Mouse (Mus musculus) stomach, embryonic 16.5 days (tissue): ENCODE results near the gene Cdh3. TPM values are rescaled to one million over a fixed set of nuclear protein-coding genes. Genes with fewer than 3 reads are reported as not detected.
"Not testable (repeated sequence)": the region's sequence is repeated elsewhere in the genome, so short reads cannot be mapped to it uniquely, and the experiment has no call there.

Experiments used
- ATAC-seq: fragments of 200-750 bp; cut with Nextera tagmentation; 2 replicates; pipeline ENCODE4 v1.8.0; 2017; ENCODE audit warnings: moderate number of reproducible peaks, moderate TSS enrichment; ENCODE audit not compliant: insufficient read depth, low FRiP score
- H3K27ac ChIP-seq: fragments of 300-500 bp; sonication (generic); 2 replicates; pipeline ENCODE4 v1.5.1; 2014; ENCODE audit warnings: low read length
- H3K27me3 ChIP-seq: fragments of 300-500 bp; sonication (generic); 2 replicates; pipeline ENCODE4 v1.6.1; 2014; ENCODE audit warnings: low read length, control low read depth, mixed read lengths; ENCODE audit not compliant: control insufficient read depth, insufficient read depth
- H3K36me3 ChIP-seq: fragments of 300-500 bp; sonication (generic); 2 replicates; pipeline ENCODE4 v1.6.1; 2014; ENCODE audit warnings: low read length; ENCODE audit not compliant: control insufficient read depth, insufficient read depth
- H3K4me1 ChIP-seq: fragments of 300-500 bp; sonication (generic); 2 replicates; pipeline ENCODE4 v1.6.1; 2014; ENCODE audit warnings: low read length, control low read depth, mixed read lengths; ENCODE audit not compliant: control insufficient read depth, insufficient read depth
- H3K4me2 ChIP-seq: fragments of 300-500 bp; sonication (generic); 2 replicates; pipeline ENCODE4 v1.6.1; 2014; ENCODE audit warnings: low read depth, low read length, mixed read lengths
- H3K4me3 ChIP-seq: fragments of 300-500 bp; sonication (generic); replicated peaks from 2 replicates; pipeline ENCODE4 v1.5.1; 2014; ENCODE audit warnings: mild to moderate bottlenecking, low read length
- H3K9ac ChIP-seq: fragments of 300-500 bp; sonication (generic); 2 replicates; pipeline ENCODE4 v1.6.1; 2014; ENCODE audit warnings: low read length
- H3K9me3 ChIP-seq: fragments of 300-500 bp; sonication (generic); replicated peaks from 2 replicates; pipeline ENCODE4 v1.6.1; 2016; ENCODE audit warnings: low read length, control low read depth; ENCODE audit not compliant: control insufficient read depth
- WGBS: fragments of 180-500 bp; shearing (Covaris S2); extraction: QIAGEN DNeasy Blood & Tissue Kit; methylation state at CpG from one replicate; pipeline ENCODE4 v1.1.7; 2014; 5-methylcytosine and 5-hydroxymethylcytosine counted together
- polyA plus RNA-seq: library from polyadenylated mRNA; unstranded; fragments of >200 nt; fragmentation: Nextera tagmentation; extraction: Ambion mirVana; gene quantifications from 2 replicates; pipeline ENCODE4 v1.2.1, GENCODE M21; 2015

Cdh3 gene
- polyA plus RNA-seq, 1 experiment from 2014 or later = 16.7 TPM

DNA sequence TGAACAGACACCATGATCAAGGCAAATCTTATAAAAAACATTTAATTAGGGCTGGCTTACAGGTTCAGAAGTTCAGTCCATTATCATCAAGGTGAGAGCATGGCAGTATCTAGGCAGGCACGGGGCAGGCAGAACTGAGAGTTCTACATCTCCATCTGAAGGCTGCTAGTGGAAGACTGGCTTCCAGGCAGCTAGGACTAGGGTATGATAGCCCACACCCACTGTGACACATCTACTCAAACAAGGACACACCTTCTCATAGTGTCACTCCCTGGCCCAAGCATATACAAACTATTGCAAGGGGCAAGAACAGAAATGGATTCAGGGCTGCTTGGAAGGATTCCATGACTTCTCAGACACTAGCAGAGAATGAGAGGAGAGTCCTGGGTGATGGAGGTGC, 61.5 kb downstream of the Cdh3 start:
- H3K9me3 ChIP-seq, H3K36me3 ChIP-seq, H3K27me3 ChIP-seq, H3K4me3 ChIP-seq, ATAC-seq, H3K9ac ChIP-seq, H3K4me1 ChIP-seq, H3K4me2 ChIP-seq: not testable (repeated sequence)
- WGBS = 63% methylated on average over 1 of the region's 1 CpGs
- peak overlapping the region; percentile 90 for H3K27ac ChIP-seq

GRCm38 (mm10) chr8:106573168-106573567, 62.5 kb downstream of the Cdh3 start, which contains the start of gene Gm10073:
Gm10073 (minus strand) TSS chr8:106573461.
- not testable (repeated sequence) for H3K9ac ChIP-seq, H3K9me3 ChIP-seq, H3K27me3 ChIP-seq, H3K36me3 ChIP-seq, H3K4me3 ChIP-seq, H3K4me2 ChIP-seq, ATAC-seq
- 31% methylated on average over 20 of the region's 20 CpGs for WGBS
- Histone ChIP-seq H3K4me1 (peaks cover 12% of the 10 kb centered on the region), H3K27ac (peak within 1 kb of the TSS; percentile 90)

- WGBS = 74% methylated on average over 4 of the region's 4 CpGs
These were observed 63.6 kb downstream of the Cdh3 start for GRCm38 (mm10) chr8:106574283-106574682.

GRCm38 (mm10) chr8:106576849-106577555, 66.3 kb downstream of the Cdh3 start:
- Histone ChIP-seq H3K9ac (no peak overlapping the region), H3K9me3 (no peaks in the 10 kb centered on the region), H3K27me3 (no peaks in the 10 kb centered on the region), H3K4me3 (no peak overlapping the region), H3K4me2 (no peak overlapping the region), H3K4me1 (peaks cover 12% of the 10 kb centered on the region), H3K36me3 (no peaks in the 10 kb centered on the region), H3K27ac (peak overlapping the region; percentile 66)
- 23% methylated on average over 6 of the region's 6 CpGs for WGBS
- peak; percentile 78 for ATAC-seq

More at GRCm38 (mm10) chr8:106574283-106574682, 63.6 kb downstream of the Cdh3 start:
- H3K36me3 ChIP-seq = no peaks in the 10 kb centered on the region
- ATAC-seq = no peak
- H3K27me3 ChIP-seq = no peaks in the 10 kb centered on the region
- no peak overlapping the region for H3K4me3 ChIP-seq
- peaks cover 12% of the 10 kb centered on the region for H3K4me1 ChIP-seq
- H3K27ac ChIP-seq = no peak overlapping the region
- H3K9ac ChIP-seq = no peak overlapping the region
- no peak overlapping the region for H3K4me2 ChIP-seq
- H3K9me3 ChIP-seq = no peaks in the 10 kb centered on the region

DNA sequence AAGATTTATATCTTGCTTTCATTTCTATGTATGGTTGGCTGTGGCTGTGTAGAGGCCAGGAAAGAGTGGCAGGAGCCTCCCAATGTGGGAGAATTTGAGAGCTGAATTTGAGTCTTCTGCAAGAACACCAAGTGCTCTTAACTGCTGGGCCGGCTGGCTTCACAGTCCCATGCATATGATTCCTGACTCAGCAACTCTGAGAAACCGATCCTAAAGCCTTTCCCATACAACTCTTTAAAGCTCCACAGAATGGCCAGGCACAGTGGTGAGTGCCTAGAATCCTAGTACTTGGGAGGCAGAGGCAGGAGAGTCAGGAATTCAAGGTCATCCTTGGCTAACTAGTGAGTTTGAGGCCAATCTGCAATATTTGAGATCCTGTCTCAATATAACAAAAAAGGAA, 68.8 kb downstream of the Cdh3 start:
- H3K9ac ChIP-seq = no peak overlapping the region
- H3K4me2 ChIP-seq = no peak overlapping the region
- no peaks in the 10 kb centered on the region for H3K9me3 ChIP-seq
- H3K4me1 ChIP-seq = peaks cover 12% of the 10 kb centered on the region
- H3K36me3 ChIP-seq = no peaks in the 10 kb centered on the region
- 79% methylated on average over 2 of the region's 2 CpGs for WGBS
- no peak overlapping the region for H3K27ac ChIP-seq
- no peak for ATAC-seq
- H3K4me3 ChIP-seq = no peak overlapping the region
- H3K27me3 ChIP-seq = no peaks in the 10 kb centered on the region

DNA sequence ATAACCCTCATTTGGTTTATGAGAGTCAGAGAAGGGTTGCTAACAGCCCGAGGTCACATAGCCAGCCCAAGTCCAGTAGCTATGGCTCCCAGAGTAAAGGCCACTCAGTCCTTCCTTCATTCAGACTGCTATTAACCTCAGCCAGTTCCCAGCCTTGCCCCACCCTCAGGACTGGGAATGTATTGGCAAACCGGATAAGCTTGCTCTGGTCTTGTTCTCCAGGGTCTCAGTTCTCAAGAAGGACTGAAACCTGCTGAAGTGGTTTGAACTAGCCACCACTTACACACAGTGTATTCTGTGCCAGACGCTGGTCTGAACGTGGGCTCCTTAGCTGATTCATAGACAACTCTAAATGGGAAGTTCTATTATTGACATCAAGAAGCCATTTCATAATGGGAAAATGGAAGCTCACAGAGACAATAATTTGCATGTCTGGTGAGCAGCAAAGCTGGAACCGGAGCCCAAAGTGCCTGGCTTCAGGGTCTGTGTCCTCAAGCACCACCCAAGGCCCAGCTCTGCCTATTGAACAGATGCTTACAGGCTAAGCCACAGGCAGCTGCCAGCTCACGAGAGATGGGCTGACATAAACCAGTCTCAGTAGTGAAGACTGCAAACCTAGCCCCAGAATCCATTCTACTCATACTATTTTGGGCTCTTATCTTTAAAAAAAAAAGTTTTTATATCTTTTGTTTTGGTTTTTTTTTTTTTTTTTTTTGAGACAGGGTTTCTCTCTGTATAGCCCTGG, 70.8 kb downstream of the Cdh3 start:
- H3K9me3 ChIP-seq = no peaks in the 10 kb centered on the region
- peak; percentile 38; the same call in 1 of the 2 replicates for ATAC-seq
- H3K27me3 ChIP-seq = no peaks in the 10 kb centered on the region
- no peak overlapping the region for H3K9ac ChIP-seq
- WGBS = 59% methylated on average over 6 of the region's 6 CpGs
- peak overlapping the region; percentile 73 for H3K27ac ChIP-seq
- no peaks in the 10 kb centered on the region for H3K36me3 ChIP-seq
- no peak overlapping the region for H3K4me2 ChIP-seq
- peaks cover 11% of the 10 kb centered on the region for H3K4me1 ChIP-seq
- no peak overlapping the region for H3K4me3 ChIP-seq

DNA sequence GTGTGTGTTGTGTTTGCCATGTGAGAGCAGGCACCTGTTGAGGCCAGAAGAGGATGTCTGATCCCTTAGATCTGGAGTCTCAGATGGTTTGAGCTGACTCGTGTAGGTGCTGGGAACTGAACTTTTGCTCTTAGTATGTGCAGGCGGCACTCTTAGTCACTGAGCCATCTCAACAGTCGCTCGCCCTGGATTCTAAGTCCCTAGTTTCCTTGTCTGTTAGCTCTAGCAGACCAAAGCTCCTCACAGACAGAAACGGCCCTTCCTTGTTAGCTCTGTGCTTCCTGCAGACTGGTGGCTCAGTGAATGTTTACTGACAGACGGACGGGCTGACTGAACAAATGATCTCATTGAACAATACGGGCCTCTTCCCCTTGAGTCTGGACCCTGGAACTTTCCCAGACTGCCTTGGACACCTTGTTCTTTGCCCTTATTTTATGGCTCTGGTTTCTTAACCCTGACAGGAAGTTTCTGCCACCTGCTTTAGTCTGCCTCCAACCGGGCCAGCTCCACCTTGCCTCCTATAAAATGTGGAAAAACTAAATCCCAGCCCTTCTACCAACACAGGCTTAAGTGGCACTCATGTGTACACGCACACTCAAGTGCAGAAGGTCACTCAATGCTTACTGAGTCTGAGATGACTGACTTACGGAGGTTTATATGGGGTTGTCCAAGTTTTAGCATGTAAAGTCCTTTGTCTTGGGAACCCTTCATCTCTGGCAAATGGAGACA, 74.4 kb downstream of the Cdh3 start:
- WGBS = 54% methylated on average over 11 of the region's 11 CpGs

GRCm38 (mm10) chr8:106585671-106586037, 75.0 kb downstream of the Cdh3 start:
- H3K36me3 ChIP-seq = no peaks in the 10 kb centered on the region
- H3K9me3 ChIP-seq = no peaks in the 10 kb centered on the region
- H3K4me2 ChIP-seq = no peak overlapping the region
- H3K4me1 ChIP-seq = no peaks in the 10 kb centered on the region
- no peak for ATAC-seq
- no peak overlapping the region for H3K9ac ChIP-seq
- H3K4me3 ChIP-seq = no peak overlapping the region
- WGBS = 85% methylated on average over 3 of the region's 3 CpGs
- H3K27me3 ChIP-seq = no peaks in the 10 kb centered on the region
- H3K27ac ChIP-seq = peak overlapping the region; percentile 48; the same call in 1 of the 2 replicates

More for the DNA sequence above, 74.4 kb downstream of the Cdh3 start:
- no peak overlapping the region for H3K9ac ChIP-seq
- H3K27me3 ChIP-seq = no peaks in the 10 kb centered on the region
- no peaks in the 10 kb centered on the region for H3K4me1 ChIP-seq
- peak; percentile 31; the same call in 1 of the 2 replicates for ATAC-seq
- no peaks in the 10 kb centered on the region for H3K9me3 ChIP-seq
- no peak overlapping the region for H3K4me3 ChIP-seq
- peak overlapping the region; percentile 48 for H3K27ac ChIP-seq
- H3K4me2 ChIP-seq = no peak overlapping the region
- H3K36me3 ChIP-seq = no peaks in the 10 kb centered on the region

DNA sequence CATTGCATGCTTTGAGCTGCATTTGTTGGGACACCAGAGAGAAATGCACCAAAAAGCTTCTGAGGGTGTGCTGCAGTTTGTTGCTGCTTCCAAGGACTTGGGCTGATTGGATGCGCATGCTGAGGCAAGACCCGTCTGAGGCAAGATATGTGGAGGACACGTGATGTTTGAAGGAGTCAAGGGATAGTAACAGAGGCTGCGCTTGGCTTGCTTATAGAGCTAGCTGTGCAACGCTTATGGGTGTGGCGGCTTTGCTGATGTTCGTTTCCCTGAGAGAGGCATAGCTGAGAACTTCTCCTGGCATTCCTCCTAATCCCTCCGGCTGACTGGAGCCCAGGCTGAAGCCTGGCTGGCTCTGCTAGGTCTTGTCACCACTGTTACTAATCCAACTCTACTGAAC, 76.2 kb downstream of the Cdh3 start:
- no peak overlapping the region for H3K4me2 ChIP-seq
- ATAC-seq = peak; percentile 19; the same call in 1 of the 2 replicates
- no peak overlapping the region for H3K27ac ChIP-seq
- no peaks in the 10 kb centered on the region for H3K36me3 ChIP-seq
- H3K9me3 ChIP-seq = no peaks in the 10 kb centered on the region
- no peaks in the 10 kb centered on the region for H3K4me1 ChIP-seq
- no peaks in the 10 kb centered on the region for H3K27me3 ChIP-seq
- no peak overlapping the region for H3K9ac ChIP-seq
- 63% methylated on average over 8 of the region's 8 CpGs for WGBS
- H3K4me3 ChIP-seq = no peak overlapping the region
